Mouse (Mus musculus): ENCODE results near the gene Myh3.

The Myh3 gene

GRCm38 (mm10) chr11:67143065-67143464, 65.0 kb downstream of the Myh3 start:
- no peak for DNase-seq (ENCODE audit: low read depth in 1 of 2, low spot score in 2 of 2)

- DNase-seq (ENCODE audit: low read depth in 1 of 2, low spot score in 2 of 2), result no peak
These were observed 65.9 kb downstream of the Myh3 start for GRCm38 (mm10) chr11:67143863-67144498.

GRCm38 (mm10) chr11:67144559-67145265, 66.6 kb downstream of the Myh3 start:
- no peak for DNase-seq (ENCODE audit: low read depth in 1 of 2, low spot score in 2 of 2)

GRCm38 (mm10) chr11:67145482-67146408, 67.6 kb downstream of the Myh3 start:
- DNase-seq (ENCODE audit: low read depth in 1 of 2, low spot score in 2 of 2), result no peak

- no peak for DNase-seq (ENCODE audit: low read depth in 1 of 2, low spot score in 2 of 2)
These were observed 68.5 kb downstream of the Myh3 start for GRCm38 (mm10) chr11:67146409-67147282.

- DNase-seq (ENCODE audit: low read depth in 1 of 2, low spot score in 2 of 2), result no peak
These were observed 69.3 kb downstream of the Myh3 start for GRCm38 (mm10) chr11:67147283-67147921.

- DNase-seq (ENCODE audit: low read depth in 1 of 2, low spot score in 2 of 2), result no peak
These were observed 70.3 kb downstream of the Myh3 start for GRCm38 (mm10) chr11:67148286-67149012.

GRCm38 (mm10) chr11:67150237-67150636, 72.1 kb downstream of the Myh3 start:
- DNase-seq (ENCODE audit: low read depth in 1 of 2, low spot score in 2 of 2), result no peak

GRCm38 (mm10) chr11:67151159-67151558, 73.1 kb downstream of the Myh3 start:
- no peak for DNase-seq (ENCODE audit: low read depth in 1 of 2, low spot score in 2 of 2)
